Mouse (Mus musculus): ENCODE results near the gene Gm28308. TPM values are rescaled to one million over a fixed set of nuclear protein-coding genes. Genes with fewer than 3 reads are reported as not detected.

The Gm28308 gene
- polyA plus RNA-seq, 1 experiment from 2014 or later, result not detected

- no peaks in the 10 kb centered on the region for H3K9me3 ChIP-seq (ENCODE audit: control insufficient read depth, low read length)
- DNase-seq (ENCODE audit: low spot score), result peak; percentile 66
- H3K9ac ChIP-seq (ENCODE audit: low read length), result peak overlapping the region; percentile 99
- peaks cover 3% of the 10 kb centered on the region; the same call in 1 of the 2 replicates for H3K36me3 ChIP-seq (ENCODE audit: control insufficient read depth, insufficient read depth, low read length)
- peak overlapping the region; percentile 78 for H3K4me2 ChIP-seq (ENCODE audit: low read depth)
- no peak for ATAC-seq (ENCODE audit: insufficient read depth, low FRiP score, low TSS enrichment)
- H3K27ac ChIP-seq (ENCODE audit: low read depth, low read length), result peak overlapping the region; percentile 100
- H3K4me1 ChIP-seq (ENCODE audit: control insufficient read depth, insufficient read depth, low read length), result peaks cover 48% of the 10 kb centered on the region
- H3K4me3 ChIP-seq (ENCODE audit: low read depth, low read length), result peak overlapping the region; percentile 91
- H3K27me3 ChIP-seq (ENCODE audit: control insufficient read depth, insufficient read depth, low read length), result no peaks in the 10 kb centered on the region
- 1% methylated on average over 6 of the region's 6 CpGs for WGBS
Observed at GRCm38 (mm10) chr6:52176391-52176790, 36.7 kb downstream of the Gm28308 start.

- Histone ChIP-seq H3K4me2 (ENCODE audit: low read depth) (peak overlapping the region; percentile 78), H3K4me1 (ENCODE audit: control insufficient read depth, insufficient read depth, low read length) (peaks cover 48% of the 10 kb centered on the region), H3K9ac (ENCODE audit: low read length) (peak overlapping the region; percentile 99), H3K27me3 (ENCODE audit: control insufficient read depth, insufficient read depth, low read length) (no peaks in the 10 kb centered on the region), H3K9me3 (ENCODE audit: control insufficient read depth, low read length) (no peaks in the 10 kb centered on the region), H3K36me3 (ENCODE audit: control insufficient read depth, insufficient read depth, low read length) (peaks cover 3% of the 10 kb centered on the region; the same call in 1 of the 2 replicates), H3K27ac (ENCODE audit: low read depth, low read length) (peak overlapping the region; percentile 100), H3K4me3 (ENCODE audit: low read depth, low read length) (peak overlapping the region; percentile 91)
- WGBS, result under 1% methylated on average over 14 of the region's 35 CpGs
- DNase-seq (ENCODE audit: low spot score) (peak; percentile 89), ATAC-seq (ENCODE audit: insufficient read depth, low FRiP score, low TSS enrichment) (peak; percentile 32)
Observed at GRCm38 (mm10) chr6:52175864-52176263, 37.3 kb downstream of the Gm28308 start.

DNA sequence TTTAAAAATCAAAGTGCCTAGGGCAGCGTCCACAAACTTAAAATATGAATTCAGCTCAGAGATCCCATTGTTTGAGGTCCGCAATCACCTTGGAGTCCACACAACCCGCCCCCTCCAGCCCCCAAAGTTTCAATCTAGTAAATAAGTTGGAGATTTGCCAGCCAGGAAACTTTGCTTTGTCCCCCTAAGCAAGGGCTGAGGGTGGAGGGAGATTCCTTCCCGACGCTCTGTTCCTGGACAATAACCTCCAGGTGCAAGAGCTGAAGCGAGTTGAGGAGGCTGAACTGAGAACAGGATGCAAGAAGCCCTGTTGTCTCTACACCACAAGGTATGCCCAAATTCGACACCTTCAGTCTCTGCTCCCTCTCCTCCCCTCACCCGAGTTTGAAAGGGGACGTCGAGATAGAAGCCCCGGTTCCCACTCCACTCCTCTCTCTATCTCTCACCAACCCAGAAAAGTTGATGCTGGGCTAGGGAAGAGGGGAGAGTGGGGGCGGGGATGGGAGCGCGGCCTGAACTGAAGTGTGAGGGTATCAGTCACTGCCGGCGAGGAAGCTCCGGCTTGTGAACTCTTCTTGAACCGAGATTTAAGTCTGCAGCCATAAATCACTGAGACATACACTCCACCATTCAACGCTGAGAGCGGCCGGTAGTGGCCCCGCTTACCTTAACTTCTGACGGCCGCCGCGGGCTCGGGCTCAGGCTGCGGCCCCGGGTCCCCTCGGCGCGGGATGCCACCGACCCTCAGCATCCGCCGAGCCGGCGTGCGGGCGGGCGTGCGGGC, 38.0 kb downstream of the Gm28308 start:
- peak overlapping the region; percentile 99 for H3K9ac ChIP-seq (ENCODE audit: low read length)
- WGBS, result under 1% methylated on average over 40 of the region's 41 CpGs

GRCm38 (mm10) chr6:52173648-52174047, 39.5 kb downstream of the Gm28308 start:
- Histone ChIP-seq H3K27me3 (ENCODE audit: control insufficient read depth, insufficient read depth, low read length) (no peaks in the 10 kb centered on the region), H3K9me3 (ENCODE audit: control insufficient read depth, low read length) (no peaks in the 10 kb centered on the region), H3K36me3 (ENCODE audit: control insufficient read depth, insufficient read depth, low read length) (peaks cover 8% of the 10 kb centered on the region), H3K4me3 (ENCODE audit: low read depth, low read length) (peak overlapping the region; percentile 91), H3K4me2 (ENCODE audit: low read depth) (peak overlapping the region; percentile 78), H3K4me1 (ENCODE audit: control insufficient read depth, insufficient read depth, low read length) (peaks cover 52% of the 10 kb centered on the region), H3K27ac (ENCODE audit: low read depth, low read length) (peak overlapping the region; percentile 100), H3K9ac (ENCODE audit: low read length) (peak overlapping the region; percentile 32)
- WGBS, result 0% methylated on average over 4 of the region's 4 CpGs
- ATAC-seq (ENCODE audit: insufficient read depth, low FRiP score, low TSS enrichment), result no peak
- peak; percentile 41 for DNase-seq (ENCODE audit: low spot score)

More for the DNA sequence above, 38.0 kb downstream of the Gm28308 start:
- peak; percentile 91 for DNase-seq (ENCODE audit: low spot score)
- Histone ChIP-seq H3K36me3 (ENCODE audit: control insufficient read depth, insufficient read depth, low read length) (peaks cover 3% of the 10 kb centered on the region), H3K4me3 (ENCODE audit: low read depth, low read length) (peak overlapping the region; percentile 91), H3K9me3 (ENCODE audit: control insufficient read depth, low read length) (no peaks in the 10 kb centered on the region), H3K27ac (ENCODE audit: low read depth, low read length) (peak overlapping the region; percentile 100), H3K4me1 (ENCODE audit: control insufficient read depth, insufficient read depth, low read length) (peaks cover 48% of the 10 kb centered on the region), H3K27me3 (ENCODE audit: control insufficient read depth, insufficient read depth, low read length) (no peaks in the 10 kb centered on the region), H3K4me2 (ENCODE audit: low read depth) (peak overlapping the region; percentile 78)
- ATAC-seq (ENCODE audit: insufficient read depth, low FRiP score, low TSS enrichment), result peak; percentile 63

DNA sequence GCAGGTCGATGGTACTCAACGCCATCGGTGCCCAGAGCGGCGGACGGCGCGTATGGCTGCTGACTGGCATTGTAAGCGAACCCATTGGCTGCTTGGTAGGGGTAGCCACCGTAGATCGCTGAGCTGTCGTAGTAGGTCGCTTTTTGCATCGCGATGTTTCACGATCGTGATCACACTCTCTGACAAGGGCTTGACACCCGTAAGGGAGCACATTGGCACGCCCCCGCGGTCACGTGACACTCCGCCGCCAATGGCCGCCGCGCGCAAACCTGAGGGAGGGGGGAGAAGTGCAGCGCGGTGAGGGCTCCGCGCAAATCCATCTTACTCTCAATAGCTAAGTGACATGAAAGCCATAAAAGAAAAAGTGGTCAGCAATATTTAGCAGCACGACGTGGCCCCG, 40.6 kb downstream of the Gm28308 start:
- peak overlapping the region; percentile 100 for H3K27ac ChIP-seq (ENCODE audit: low read depth, low read length)
- H3K36me3 ChIP-seq (ENCODE audit: control insufficient read depth, insufficient read depth, low read length), result peaks cover 8% of the 10 kb centered on the region
- WGBS, result under 1% methylated on average over 35 of the region's 35 CpGs
- peak overlapping the region; percentile 99 for H3K9ac ChIP-seq (ENCODE audit: low read length)
- H3K4me3 ChIP-seq (ENCODE audit: low read depth, low read length), result peak overlapping the region; percentile 91
- H3K9me3 ChIP-seq (ENCODE audit: control insufficient read depth, low read length), result no peaks in the 10 kb centered on the region
- peak overlapping the region; percentile 78 for H3K4me2 ChIP-seq (ENCODE audit: low read depth)
- peaks cover 62% of the 10 kb centered on the region for H3K4me1 ChIP-seq (ENCODE audit: control insufficient read depth, insufficient read depth, low read length)
- ATAC-seq (ENCODE audit: insufficient read depth, low FRiP score, low TSS enrichment) (peak; percentile 71), DNase-seq (ENCODE audit: low spot score) (peak; percentile 98)
- H3K27me3 ChIP-seq (ENCODE audit: control insufficient read depth, insufficient read depth, low read length), result no peaks in the 10 kb centered on the region

GRCm38 (mm10) chr6:52171938-52172337, 41.2 kb downstream of the Gm28308 start:
- Histone ChIP-seq H3K27ac (ENCODE audit: low read depth, low read length) (peak overlapping the region; percentile 100), H3K9me3 (ENCODE audit: control insufficient read depth, low read length) (no peaks in the 10 kb centered on the region), H3K27me3 (ENCODE audit: control insufficient read depth, insufficient read depth, low read length) (no peaks in the 10 kb centered on the region), H3K4me2 (ENCODE audit: low read depth) (peak overlapping the region; percentile 78), H3K4me1 (ENCODE audit: control insufficient read depth, insufficient read depth, low read length) (peaks cover 65% of the 10 kb centered on the region), H3K4me3 (ENCODE audit: low read depth, low read length) (peak overlapping the region; percentile 91), H3K9ac (ENCODE audit: low read length) (peak overlapping the region; percentile 99), H3K36me3 (ENCODE audit: control insufficient read depth, insufficient read depth, low read length) (peaks cover 8% of the 10 kb centered on the region)
- DNase-seq (ENCODE audit: low spot score) (peak; percentile 53), ATAC-seq (ENCODE audit: insufficient read depth, low FRiP score, low TSS enrichment) (no peak)
- 4% methylated on average over 7 of the region's 7 CpGs for WGBS

DNA sequence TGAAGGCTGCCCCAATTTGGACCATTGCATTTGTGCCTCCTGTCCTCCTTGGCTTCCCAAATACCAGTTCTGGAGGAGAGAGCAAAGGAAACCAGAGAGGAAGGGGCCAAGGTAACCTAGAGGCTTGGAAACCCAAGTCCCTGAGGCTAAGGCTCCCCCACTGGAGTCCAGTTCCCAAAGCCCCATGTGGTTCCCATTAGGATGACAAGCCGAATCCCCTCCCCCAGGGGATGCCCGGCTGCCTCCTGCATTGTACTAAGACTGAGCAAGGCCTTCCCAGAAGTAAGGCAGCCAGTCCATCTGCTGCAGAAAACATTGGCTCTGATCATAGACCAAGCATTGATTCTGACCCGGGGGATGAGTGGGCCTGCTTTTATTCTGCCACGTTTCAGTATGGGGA, 41.8 kb downstream of the Gm28308 start:
- no peaks in the 10 kb centered on the region for H3K27me3 ChIP-seq (ENCODE audit: control insufficient read depth, insufficient read depth, low read length)
- ATAC-seq (ENCODE audit: insufficient read depth, low FRiP score, low TSS enrichment), result no peak
- peaks cover 8% of the 10 kb centered on the region for H3K36me3 ChIP-seq (ENCODE audit: control insufficient read depth, insufficient read depth, low read length)
- DNase-seq (ENCODE audit: low spot score), result peak; percentile 85
- WGBS, result 4% methylated on average over 4 of the region's 4 CpGs
- peak overlapping the region; percentile 100 for H3K27ac ChIP-seq (ENCODE audit: low read depth, low read length)
- H3K9ac ChIP-seq (ENCODE audit: low read length), result peak overlapping the region; percentile 99
- peak overlapping the region; percentile 91 for H3K4me3 ChIP-seq (ENCODE audit: low read depth, low read length)
- H3K4me1 ChIP-seq (ENCODE audit: control insufficient read depth, insufficient read depth, low read length), result peaks cover 63% of the 10 kb centered on the region
- H3K4me2 ChIP-seq (ENCODE audit: low read depth), result peak overlapping the region; percentile 78
- no peaks in the 10 kb centered on the region for H3K9me3 ChIP-seq (ENCODE audit: control insufficient read depth, low read length)

- Histone ChIP-seq H3K36me3 (ENCODE audit: control insufficient read depth, insufficient read depth, low read length) (peaks cover 8% of the 10 kb centered on the region), H3K27me3 (ENCODE audit: control insufficient read depth, insufficient read depth, low read length) (no peaks in the 10 kb centered on the region), H3K4me2 (ENCODE audit: low read depth) (peak overlapping the region; percentile 78), H3K9ac (ENCODE audit: low read length) (peak overlapping the region; percentile 99), H3K4me3 (ENCODE audit: low read depth, low read length) (peak overlapping the region; percentile 91), H3K4me1 (ENCODE audit: control insufficient read depth, insufficient read depth, low read length) (peaks cover 61% of the 10 kb centered on the region), H3K9me3 (ENCODE audit: control insufficient read depth, low read length) (no peaks in the 10 kb centered on the region), H3K27ac (ENCODE audit: low read depth, low read length) (peak overlapping the region; percentile 100)
- ATAC-seq (ENCODE audit: insufficient read depth, low FRiP score, low TSS enrichment) (no peak), DNase-seq (ENCODE audit: low spot score) (no peak)
- 11% methylated on average over 5 of the region's 5 CpGs for WGBS
Observed at GRCm38 (mm10) chr6:52170898-52171223, 42.3 kb downstream of the Gm28308 start.

All from neural tube, embryonic 11.5 days (tissue).